Mouse (Mus musculus) erythroblast, embryonic 14.5 days (primary cell): ENCODE measurements around the gene Wapl. TPM values are rescaled to one million over a fixed set of nuclear protein-coding genes. Genes with fewer than 3 reads are reported as not detected.

Experiments
- H3K27me3 ChIP-seq: 2 replicates; pipeline ENCODE4 v1.6.1; 2012; ENCODE audit warnings: inconsistent platforms; ENCODE audit not compliant: control insufficient read depth
- H3K36me3 ChIP-seq: 2 replicates; pipeline ENCODE4 v1.6.1; 2012; ENCODE audit warnings: mild to moderate bottlenecking, inconsistent platforms; ENCODE audit not compliant: control insufficient read depth
- H3K4me1 ChIP-seq: 2 replicates; pipeline ENCODE4 v1.6.1; 2012; ENCODE audit warnings: inconsistent platforms; ENCODE audit not compliant: control insufficient read depth
- H3K4me3 ChIP-seq: replicated peaks from 2 replicates; pipeline ENCODE3; 2012; ENCODE audit warnings: moderate library complexity, mild to moderate bottlenecking, inconsistent platforms
- H3K9me3 ChIP-seq: 2 replicates; pipeline ENCODE4 v1.6.1; 2012; ENCODE audit warnings: low read length, inconsistent platforms, mixed read lengths; ENCODE audit not compliant: control insufficient read depth
- GATA1 ChIP-seq: IDR thresholded peaks from 2 replicates; pipeline ENCODE4 v1.6.1; 2012; ENCODE audit warnings: low read length, inconsistent platforms, mixed read lengths
- TAL1 ChIP-seq: IDR thresholded peaks from 3 replicates; pipeline ENCODE4 v1.6.1; 2012; ENCODE audit warnings: low read length, inconsistent platforms, mixed read lengths
- polyA plus RNA-seq: library from polyadenylated mRNA; stranded (reverse); fragments of >175 nt; gene quantifications from 2 replicates; pipeline ENCODE4 v1.2.3, GENCODE M21; 2012

Gene Wapl
- polyA plus RNA-seq, 1 experiment, result 1.1 TPM

GRCm38 (mm10) chr14:34745401-34745800 lies 71.7 kb downstream of the Wapl start:
- Histone ChIP-seq H3K9me3 (no peaks in the 10 kb centered on the region), H3K27me3 (no peaks in the 10 kb centered on the region), H3K4me1 (no peaks in the 10 kb centered on the region), H3K36me3 (peaks cover 98% of the 10 kb centered on the region), H3K4me3 (no peak overlapping the region)
- TF ChIP-seq TAL1, result no peak
- no peak for TF ChIP-seq GATA1

DNA sequence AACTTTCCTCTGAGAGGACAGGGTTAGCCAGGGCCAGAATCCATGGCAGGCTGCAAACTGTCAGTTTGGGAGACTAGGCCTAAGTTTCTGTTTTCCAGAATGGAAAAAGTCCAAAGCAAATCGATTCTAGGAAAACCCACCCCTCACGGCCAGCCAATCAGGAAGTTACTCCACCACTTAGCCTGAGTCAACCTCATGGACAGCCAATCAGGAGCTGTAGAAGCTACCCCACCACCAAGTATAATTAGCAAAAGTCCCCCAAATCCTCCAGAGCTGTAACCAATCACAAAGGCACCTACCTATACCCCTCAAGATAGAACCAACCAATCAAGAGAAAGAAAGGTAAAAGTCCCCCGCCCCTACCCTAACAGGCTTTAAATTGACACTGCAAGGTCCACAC lies 82.0 kb downstream of the Wapl start:
- peaks cover 3% of the 10 kb centered on the region for H3K4me1 ChIP-seq
- peaks cover 5% of the 10 kb centered on the region for H3K36me3 ChIP-seq
- TF ChIP-seq TAL1 (no peak), GATA1 (no peak)
- no peaks in the 10 kb centered on the region for H3K9me3 ChIP-seq
- no peak overlapping the region for H3K4me3 ChIP-seq
- H3K27me3 ChIP-seq, result no peaks in the 10 kb centered on the region; the same call in 1 of the 2 replicates

DNA sequence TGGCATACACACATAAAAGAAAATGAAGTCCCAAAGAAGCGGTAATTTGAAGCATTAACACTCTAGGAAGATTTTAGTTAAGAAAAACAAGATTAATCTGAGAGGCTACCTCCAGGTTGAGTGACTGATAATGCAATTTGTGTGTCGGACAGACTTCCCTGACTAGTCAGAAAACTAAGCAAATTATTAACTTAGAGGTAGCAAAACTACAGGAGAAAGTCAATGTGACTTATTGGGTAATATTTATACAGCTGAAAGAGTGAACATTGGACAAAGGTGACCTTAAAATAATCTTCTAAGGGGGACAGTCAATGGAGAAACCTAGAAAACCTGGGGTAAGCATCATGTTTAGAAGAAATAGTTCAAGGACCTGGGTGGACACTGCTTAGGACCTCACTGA lies 86.2 kb downstream of the Wapl start:
- Histone ChIP-seq H3K4me1 (no peaks in the 10 kb centered on the region), H3K36me3 (no peaks in the 10 kb centered on the region), H3K4me3 (no peak overlapping the region), H3K9me3 (no peaks in the 10 kb centered on the region), H3K27me3 (no peaks in the 10 kb centered on the region; the same call in none of the 2 replicates)
- no peak for TF ChIP-seq TAL1
- TF ChIP-seq GATA1, result no peak

DNA sequence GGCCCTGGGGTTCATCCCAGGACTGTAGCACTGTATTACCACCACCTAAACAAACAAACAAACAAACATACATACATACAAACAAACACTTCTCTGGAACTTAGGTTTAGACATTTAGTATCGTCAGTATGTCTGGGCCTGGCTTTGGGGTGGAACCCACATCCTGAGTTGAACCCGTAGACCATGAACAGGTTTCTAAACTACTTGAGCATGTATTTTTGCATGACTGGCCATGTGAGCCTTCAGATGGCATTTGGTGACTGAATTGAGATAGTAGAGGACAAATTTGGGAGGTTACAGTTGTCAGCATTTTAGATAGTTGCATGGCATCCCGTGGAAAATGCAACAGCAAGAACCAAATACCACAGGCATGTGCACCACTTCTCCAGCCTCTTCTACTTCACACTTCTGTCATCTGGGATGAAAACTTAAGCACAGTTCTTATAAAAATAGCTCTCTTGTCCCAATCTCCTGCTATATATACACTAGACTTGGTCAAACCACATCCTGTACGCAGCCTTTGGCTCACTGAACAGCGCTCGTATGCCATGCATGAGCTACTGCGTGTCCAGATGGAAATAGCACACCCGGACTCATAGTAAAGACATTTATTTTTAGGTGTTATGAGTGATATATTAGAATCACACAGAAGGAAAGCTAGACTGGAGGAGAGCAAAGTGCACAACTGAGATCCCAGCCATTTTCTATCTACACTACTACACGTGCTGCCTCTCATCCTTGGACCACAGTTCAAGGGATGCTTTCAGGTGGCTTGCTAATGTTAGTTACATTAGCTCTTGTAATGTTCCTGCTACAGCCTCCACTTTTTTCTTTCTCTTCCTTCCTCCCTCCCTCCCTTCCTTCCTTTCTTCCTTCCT lies 87.6 kb downstream of the Wapl start:
- no peaks in the 10 kb centered on the region for H3K9me3 ChIP-seq
- H3K4me1 ChIP-seq, result no peaks in the 10 kb centered on the region
- no peaks in the 10 kb centered on the region for H3K36me3 ChIP-seq
- TF ChIP-seq TAL1 (no peak), GATA1 (no peak)
- no peaks in the 10 kb centered on the region; the same call in none of the 2 replicates for H3K27me3 ChIP-seq
- H3K4me3 ChIP-seq, result no peak overlapping the region

GRCm38 (mm10) chr14:34762682-34763081 lies 89.0 kb downstream of the Wapl start:
- H3K4me1 ChIP-seq, result no peaks in the 10 kb centered on the region
- H3K4me3 ChIP-seq, result no peak overlapping the region
- TF ChIP-seq TAL1 (no peak), GATA1 (no peak)
- H3K36me3 ChIP-seq, result no peaks in the 10 kb centered on the region
- H3K27me3 ChIP-seq, result no peaks in the 10 kb centered on the region; the same call in none of the 2 replicates
- H3K9me3 ChIP-seq, result no peaks in the 10 kb centered on the region

- H3K4me3 ChIP-seq, result no peak overlapping the region
- TF ChIP-seq GATA1 (no peak), TAL1 (no peak)
These were observed 90.2 kb downstream of the Wapl start for GRCm38 (mm10) chr14:34763771-34764539.

GRCm38 (mm10) chr14:34764908-34765307 lies 91.2 kb downstream of the Wapl start:
- Histone ChIP-seq H3K9me3 (no peaks in the 10 kb centered on the region), H3K27me3 (peaks cover 10% of the 10 kb centered on the region), H3K4me1 (peaks cover 21% of the 10 kb centered on the region), H3K4me3 (no peak overlapping the region), H3K36me3 (no peaks in the 10 kb centered on the region)
- TF ChIP-seq GATA1, result no peak
- no peak for TF ChIP-seq TAL1

More at GRCm38 (mm10) chr14:34763771-34764539, 90.2 kb downstream of the Wapl start:
- H3K9me3 ChIP-seq, result no peaks in the 10 kb centered on the region
- peaks cover under 1% of the 10 kb centered on the region for H3K27me3 ChIP-seq
- H3K36me3 ChIP-seq, result no peaks in the 10 kb centered on the region
- H3K4me1 ChIP-seq, result peaks cover 11% of the 10 kb centered on the region

DNA sequence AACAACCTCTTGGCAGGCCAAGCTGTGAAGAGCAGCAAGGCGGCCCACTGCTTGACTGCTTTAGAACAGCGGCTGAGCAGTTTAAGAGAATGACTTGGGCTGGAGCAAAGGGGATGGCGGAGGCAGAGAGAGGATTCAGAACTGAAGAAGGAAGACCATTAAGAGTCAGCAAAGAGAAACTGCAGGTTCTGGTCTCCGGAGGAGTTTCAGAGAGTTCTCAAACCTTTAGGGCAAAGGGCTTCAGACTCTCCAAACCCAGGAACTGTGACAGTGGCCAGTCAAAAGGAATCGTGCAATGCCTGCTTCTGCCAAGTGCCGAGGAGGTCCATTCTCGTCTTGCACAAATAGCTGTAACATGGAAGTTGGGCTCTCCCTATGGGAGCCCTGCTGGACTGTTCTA lies 91.7 kb downstream of the Wapl start:
- H3K4me3 ChIP-seq, result no peak overlapping the region
- H3K4me1 ChIP-seq, result peaks cover 25% of the 10 kb centered on the region
- H3K36me3 ChIP-seq, result no peaks in the 10 kb centered on the region
- H3K27me3 ChIP-seq, result peaks cover 14% of the 10 kb centered on the region
- no peaks in the 10 kb centered on the region for H3K9me3 ChIP-seq
- TF ChIP-seq GATA1, result no peak
- no peak for TF ChIP-seq TAL1

DNA sequence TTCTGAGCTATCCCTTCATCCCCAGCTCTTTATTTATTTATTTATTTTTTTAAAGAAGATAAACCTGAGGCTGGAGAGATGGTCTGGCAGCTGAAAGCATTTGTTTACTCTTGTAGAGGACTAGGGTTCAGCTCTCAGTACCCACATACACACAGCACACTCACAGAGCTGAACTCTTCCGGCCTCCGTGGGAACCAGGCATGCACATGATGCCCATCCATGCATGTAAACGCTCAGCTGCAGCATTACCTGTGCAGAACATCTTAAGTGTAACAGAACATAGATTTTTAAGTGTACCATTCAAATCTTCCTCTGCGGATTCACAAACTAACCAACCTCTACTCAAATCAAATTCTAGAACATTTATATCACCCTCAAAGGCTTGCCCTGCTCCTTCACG lies 92.5 kb downstream of the Wapl start:
- H3K4me1 ChIP-seq, result peaks cover 28% of the 10 kb centered on the region
- no peak overlapping the region for H3K4me3 ChIP-seq
- TF ChIP-seq GATA1, result no peak
- no peak for TF ChIP-seq TAL1
- H3K36me3 ChIP-seq, result no peaks in the 10 kb centered on the region
- H3K27me3 ChIP-seq, result peaks cover 14% of the 10 kb centered on the region
- no peaks in the 10 kb centered on the region for H3K9me3 ChIP-seq
